In the genomic region with DNA sequence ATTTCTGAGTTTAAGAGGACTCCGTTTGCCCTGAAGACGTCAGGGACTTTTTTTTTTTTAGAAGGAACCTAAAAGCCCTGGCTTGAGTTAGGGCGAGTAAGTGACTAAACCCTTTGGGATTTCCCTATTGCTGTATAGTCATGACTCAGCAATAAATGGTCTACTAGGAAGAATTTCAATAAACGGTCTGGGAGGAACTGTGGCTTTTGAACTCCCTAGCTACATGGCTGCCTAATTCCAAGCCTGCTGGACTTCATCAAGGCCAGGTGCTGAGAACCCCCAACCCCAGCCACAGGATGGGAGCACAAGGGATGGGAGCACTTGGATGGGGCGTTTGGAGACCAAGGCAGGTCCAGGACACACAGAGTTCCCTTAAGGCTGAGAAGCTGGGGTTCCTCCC, we compare ENCODE assay signal across 17 mouse cellular contexts. TPM values are rescaled to one million over a fixed set of nuclear protein-coding genes. Genes with fewer than 3 reads are reported as not detected.
DNase-seq lines count a peak whose midpoint lies in the region; ATAC-seq and TF ChIP-seq lines count a peak whose summit lies in the region.
"Had no signal": no experiment of that assay in that cellular context is flagged by ENCODE, and none has a peak within 500 bp of the region (broad histone marks: within the 10 kb centered on the region; RNA-seq: fewer than 3 reads in every experiment).

No protein-coding gene starts in this region.

- WGBS in liver, embryonic 12.5 days (ENCODE audit: insufficient replicate concordance) = 36% methylated on average over 5 of the region's 5 CpGs
- 48% methylated on average over 5 of the region's 5 CpGs for WGBS in liver, embryonic 11.5 days
- 73% methylated on average over 5 of the region's 5 CpGs for WGBS in thymus, adult 2 months

- no peak for DNase-seq in liver, embryonic 11.5 days (ENCODE audit: low spot score)
- DNase-seq in NIH3T3 (ENCODE audit: low read depth) = peak; percentile 70
- DNase-seq in thymus, postnatal 36 days = no peak
- DNase-seq in Muller cell, postnatal 12 days (ENCODE audit: inconsistent ontology term) = no peak
- DNase-seq in thymus, adult 2 months = no peak
- DNase-seq: B cell, adult 2 months; cerebellum, adult 18-20 months; kidney, postnatal 14 days; lung, postnatal 36 days; right cerebral cortex, postnatal 4 days had no signal

- peaks cover 44% of the 10 kb centered on the region for H3K4me1 ChIP-seq in liver, embryonic 12.5 days
- peaks cover 5% of the 10 kb centered on the region for H3K4me1 ChIP-seq in liver, embryonic 11.5 days (replicated peaks; ENCODE audit: control insufficient read depth, insufficient read depth, low read length)
- peaks cover 2% of the 10 kb centered on the region; the same call in 1 of the 2 replicates for H3K4me1 ChIP-seq in thymus, adult 2 months (replicated peaks; ENCODE audit: control insufficient read depth, insufficient read depth, low read length)
- H3K4me1 ChIP-seq: forebrain, embryonic 13.5 days; heart, embryonic 13.5 days; neural tube, embryonic 12.5 days had no signal

- H3K9ac ChIP-seq in liver, embryonic 12.5 days = no peak overlapping the region
- no peak overlapping the region for H3K9ac ChIP-seq in liver, embryonic 11.5 days (ENCODE audit: low read depth, low read length)
- H3K9ac ChIP-seq: forebrain, embryonic 13.5 days; heart, embryonic 13.5 days; neural tube, embryonic 12.5 days had no signal

- no peak for TF ChIP-seq CTCF in thymus, adult 2 months (IDR thresholded peaks at IDR 0.05; ENCODE audit: borderline replicate concordance, control insufficient read depth, extremely low read depth, insufficient read depth, low read length, poor library complexity)

- no peak overlapping the region for H3K4me2 ChIP-seq in liver, embryonic 12.5 days
- no peak overlapping the region for H3K4me2 ChIP-seq in liver, embryonic 11.5 days
- H3K4me2 ChIP-seq: forebrain, embryonic 13.5 days; heart, embryonic 13.5 days; neural tube, embryonic 12.5 days had no signal

- ATAC-seq in liver, embryonic 12.5 days = peak; percentile 69; the same call in 1 of the 2 replicates
- no peak; the same call in 1 of the 2 replicates for ATAC-seq in liver, embryonic 11.5 days (replicated peaks; ENCODE audit: low FRiP score)
- ATAC-seq in erythroblast, adult 5-6 weeks (replicated peaks; ENCODE audit: low FRiP score, poor library complexity, severe bottlenecking) = peak; percentile 73
- ATAC-seq in megakaryocyte-erythroid progenitor cell, adult 5-6 weeks (replicated peaks; ENCODE audit: low FRiP score, low TSS enrichment, poor library complexity, severe bottlenecking) = 0 out of 2 replicates have a peak, but pooled peaks have one; percentile 11
- ATAC-seq: forebrain, embryonic 13.5 days; intestine, embryonic 16.5 days had no signal

- H3K27me3 ChIP-seq in liver, embryonic 12.5 days (replicated peaks) = no peaks in the 10 kb centered on the region; the same call in 1 of the 2 replicates
- no peaks in the 10 kb centered on the region for H3K27me3 ChIP-seq in liver, embryonic 11.5 days (replicated peaks; ENCODE audit: control insufficient read depth, insufficient read depth, low read length)
- H3K27me3 ChIP-seq in thymus, adult 2 months (ENCODE audit: control insufficient read depth, insufficient read depth, low read length) = no peaks in the 10 kb centered on the region
- H3K27me3 ChIP-seq: forebrain, embryonic 13.5 days; neural tube, embryonic 12.5 days had no signal

- no peaks in the 10 kb centered on the region for H3K9me3 ChIP-seq in liver, embryonic 12.5 days (replicated peaks)
- H3K9me3 ChIP-seq in liver, embryonic 11.5 days (ENCODE audit: control insufficient read depth, low read length) = no peaks in the 10 kb centered on the region
- H3K9me3 ChIP-seq: forebrain, embryonic 13.5 days; heart, embryonic 13.5 days; neural tube, embryonic 12.5 days had no signal

- no peaks in the 10 kb centered on the region for H3K36me3 ChIP-seq in liver, embryonic 12.5 days
- H3K36me3 ChIP-seq in liver, embryonic 11.5 days (ENCODE audit: control insufficient read depth, insufficient read depth, low read length) = no peaks in the 10 kb centered on the region
- H3K36me3 ChIP-seq in thymus, adult 2 months (ENCODE audit: control insufficient read depth, insufficient read depth, low read length) = no peaks in the 10 kb centered on the region
- H3K36me3 ChIP-seq: heart, embryonic 13.5 days; neural tube, embryonic 12.5 days had no signal

- H3K4me3 ChIP-seq in liver, embryonic 12.5 days = no peak overlapping the region
- H3K4me3 ChIP-seq in liver, embryonic 11.5 days (ENCODE audit: low read depth, low read length) = no peak overlapping the region
- H3K4me3 ChIP-seq in thymus, adult 2 months (ENCODE audit: control insufficient read depth, insufficient read depth, low read length) = no peak overlapping the region
- H3K4me3 ChIP-seq: forebrain, embryonic 13.5 days; heart, embryonic 13.5 days; neural tube, embryonic 12.5 days had no signal

- peak overlapping the region; percentile 64; the same call in 1 of the 2 replicates for H3K27ac ChIP-seq in liver, embryonic 12.5 days
- H3K27ac ChIP-seq in liver, embryonic 11.5 days (ENCODE audit: low read depth, low read length) = no peak overlapping the region
- no peak overlapping the region for H3K27ac ChIP-seq in thymus, adult 2 months (ENCODE audit: control insufficient read depth, insufficient read depth, low read length)
- H3K27ac ChIP-seq: forebrain, embryonic 13.5 days; heart, embryonic 13.5 days; neural tube, embryonic 12.5 days had no signal

- TF ChIP-seq POLR2A in thymus, adult 2 months (IDR thresholded peaks at IDR 0.05; ENCODE audit: control insufficient read depth, extremely low read depth, insufficient read depth, low read length, poor library complexity) = no peak

RNA-seq across cellular contexts. Expression of a gene that starts 8.7 kb away (rescaled TPM):
- 6.2 and 6.6 TPM in 2 replicates for polyA plus RNA-seq in liver, embryonic 12.5 days (2016; fragmentation: Nextera tagmentation; extraction: Ambion mirVana)
- 9.8 and 10.0 TPM in 2 replicates for polyA plus RNA-seq in liver, embryonic 11.5 days (2014; fragmentation: Nextera tagmentation; extraction: Ambion mirVana)
- 3.6 and 18.3 TPM in 2 replicates for total RNA-seq in erythroblast, adult 5-6 weeks (2015; ENCODE audit: low replicate concordance)
- total RNA-seq in erythroblast, adult 5-6 weeks (2017; ENCODE audit: low replicate concordance) = 3.2 and 5.0 TPM in 2 replicates
- total RNA-seq in megakaryocyte-erythroid progenitor cell, adult 5-6 weeks (2014; fragmentation: Nextera tagmentation) = 32.6 and 42.0 TPM in 2 replicates
- 19.1 and 25.8 TPM in 2 replicates for total RNA-seq in megakaryocyte-erythroid progenitor cell, adult 5-6 weeks (2017)
- 26.6 and 29.7 TPM in 2 replicates for polyA plus RNA-seq in thymus, adult 2 months (2012; rRNA removed)

RNA-seq across cellular contexts. Expression of a gene that starts 35.5 kb away (rescaled TPM):
- 81.9 and 85.5 TPM in 2 replicates for polyA plus RNA-seq in liver, embryonic 12.5 days (2016; fragmentation: Nextera tagmentation; extraction: Ambion mirVana)
- 106 and 107 TPM in 2 replicates for polyA plus RNA-seq in liver, embryonic 11.5 days (2014; fragmentation: Nextera tagmentation; extraction: Ambion mirVana)
- total RNA-seq in erythroblast, adult 5-6 weeks (2015; ENCODE audit: low replicate concordance) = 25.4 and 37.0 TPM in 2 replicates
- total RNA-seq in erythroblast, adult 5-6 weeks (2017; ENCODE audit: low replicate concordance) = 12.0 and 15.2 TPM in 2 replicates
- total RNA-seq in megakaryocyte-erythroid progenitor cell, adult 5-6 weeks (2014; fragmentation: Nextera tagmentation) = 60.9 and 92.5 TPM in 2 replicates
- 39.4 and 40.3 TPM in 2 replicates for total RNA-seq in megakaryocyte-erythroid progenitor cell, adult 5-6 weeks (2017)
- polyA plus RNA-seq in thymus, adult 2 months (2012; rRNA removed) = 48.0 and 56.1 TPM in 2 replicates
